Mouse (Mus musculus): Measurements from ENCODE around the gene Esrrg.

GRCm38 (mm10) chr1:187630361-187630760 is 21.8 kb downstream of the Esrrg start:
- TF ChIP-seq CTCF (IDR thresholded peaks at IDR 0.05) (no peak), EP300 (IDR thresholded peaks at IDR 0.05; ENCODE audit: insufficient read depth, low read depth, low read length) (no peak)
